Mouse (Mus musculus) kidney, adult 2 months (tissue): Measurements from ENCODE around the gene Kcnh4.
A peak's percentile ranks its signal among the peaks of the same experiment; 100 is the strongest.

Experiments used
- CTCF ChIP-seq: fragments of 200-500 bp; conservative IDR thresholded peaks from 2 replicates; pipeline ENCODE4 v1.5.1; 2011; ENCODE audit warnings: low read depth, mild to moderate bottlenecking, control low read depth, low read length, moderate library complexity, mixed read lengths; ENCODE audit not compliant: insufficient read depth, insufficient read length
- POLR2A ChIP-seq: fragments of 200-500 bp; IDR thresholded peaks from one replicate; pipeline ENCODE4 v1.6.1; 2011; ENCODE audit warnings: low read depth, low read length, control low read depth

- TF ChIP-seq POLR2A: no peak
- peak; percentile 97 for TF ChIP-seq CTCF
Observed at GRCm38 (mm10) chr11:100702081-100702851, 57.5 kb downstream of the Kcnh4 start.
